Mouse (Mus musculus): ENCODE data around the gene Rc3h2. TPM values are rescaled to one million over a fixed set of nuclear protein-coding genes. Genes with fewer than 3 reads are reported as not detected.

The Rc3h2 gene
- total and polyA plus RNA-seq, 2 experiments: 3.0 to 16.7 TPM

- no peaks in the 10 kb centered on the region for H3K27me3 ChIP-seq (ENCODE audit: control insufficient read depth, insufficient read depth, low read length)
- H3K36me3 ChIP-seq (ENCODE audit: control insufficient read depth, insufficient read depth, low read length): peaks cover 28% of the 10 kb centered on the region
- no peak for DNase-seq (ENCODE audit: extremely low read depth, low read depth, low spot score)
- WGBS: 44% methylated on average over 1 of the region's 1 CpGs
- no peaks in the 10 kb centered on the region for H3K79me2 ChIP-seq (ENCODE audit: control insufficient read depth, insufficient read depth, low read length)
- no peak overlapping the region for H3K27ac ChIP-seq (replicated peaks; ENCODE audit: insufficient read depth, low read depth, low read length)
- no peaks in the 10 kb centered on the region for H3K4me1 ChIP-seq (ENCODE audit: control insufficient read depth, insufficient read depth, low read length)
- H3K9ac ChIP-seq (ENCODE audit: low read depth, low read length): no peak overlapping the region
- H3K4me3 ChIP-seq (ENCODE audit: insufficient read depth, low read depth, low read length): no peak overlapping the region
- TF ChIP-seq CTCF (IDR thresholded peaks at IDR 0.05; ENCODE audit: low read depth, low read length) (no peak), POLR2A (IDR thresholded peaks at IDR 0.05; ENCODE audit: extremely low read depth, insufficient read depth, low read length) (no peak)
Measured at GRCm38 (mm10) chr2:37395539-37395938, 27.2 kb downstream of the Rc3h2 start.

- Histone ChIP-seq H3K4me1 (ENCODE audit: control insufficient read depth, insufficient read depth, low read length) (no peaks in the 10 kb centered on the region), H3K27ac (replicated peaks; ENCODE audit: insufficient read depth, low read depth, low read length) (no peak overlapping the region), H3K27me3 (ENCODE audit: control insufficient read depth, insufficient read depth, low read length) (no peaks in the 10 kb centered on the region), H3K36me3 (ENCODE audit: control insufficient read depth, insufficient read depth, low read length) (peaks cover 24% of the 10 kb centered on the region), H3K4me3 (ENCODE audit: insufficient read depth, low read depth, low read length) (no peak overlapping the region), H3K9ac (ENCODE audit: low read depth, low read length) (no peak overlapping the region), H3K79me2 (ENCODE audit: control insufficient read depth, insufficient read depth, low read length) (no peaks in the 10 kb centered on the region)
- TF ChIP-seq CTCF (IDR thresholded peaks at IDR 0.05; ENCODE audit: low read depth, low read length) (no peak), POLR2A (IDR thresholded peaks at IDR 0.05; ENCODE audit: extremely low read depth, insufficient read depth, low read length) (no peak)
- DNase-seq (ENCODE audit: extremely low read depth, low read depth, low spot score): no peak
- WGBS: 96% methylated on average over 9 of the region's 9 CpGs
Measured at GRCm38 (mm10) chr2:37382921-37383320, 39.8 kb downstream of the Rc3h2 start.

GRCm38 (mm10) chr2:37380189-37380588 lies 42.5 kb downstream of the Rc3h2 start:
- 70% methylated on average over 2 of the region's 2 CpGs for WGBS
- Histone ChIP-seq H3K79me2 (ENCODE audit: control insufficient read depth, insufficient read depth, low read length) (no peaks in the 10 kb centered on the region), H3K9ac (ENCODE audit: low read depth, low read length) (no peak overlapping the region), H3K27me3 (ENCODE audit: control insufficient read depth, insufficient read depth, low read length) (no peaks in the 10 kb centered on the region), H3K4me3 (ENCODE audit: insufficient read depth, low read depth, low read length) (no peak overlapping the region), H3K27ac (replicated peaks; ENCODE audit: insufficient read depth, low read depth, low read length) (no peak overlapping the region), H3K4me1 (ENCODE audit: control insufficient read depth, insufficient read depth, low read length) (no peaks in the 10 kb centered on the region), H3K36me3 (ENCODE audit: control insufficient read depth, insufficient read depth, low read length) (peaks cover 35% of the 10 kb centered on the region)
- peak; percentile 31 for DNase-seq (ENCODE audit: extremely low read depth, low read depth, low spot score)
- TF ChIP-seq POLR2A (IDR thresholded peaks at IDR 0.05; ENCODE audit: extremely low read depth, insufficient read depth, low read length): no peak
- peak; percentile 57 for TF ChIP-seq CTCF (IDR thresholded peaks at IDR 0.05; ENCODE audit: low read depth, low read length)

- no peaks in the 10 kb centered on the region for H3K79me2 ChIP-seq (ENCODE audit: control insufficient read depth, insufficient read depth, low read length)
- no peak overlapping the region for H3K9ac ChIP-seq (ENCODE audit: low read depth, low read length)
- H3K27ac ChIP-seq (replicated peaks; ENCODE audit: insufficient read depth, low read depth, low read length): no peak overlapping the region
- DNase-seq (ENCODE audit: extremely low read depth, low read depth, low spot score): no peak
- WGBS: 97% methylated on average over 1 of the region's 1 CpGs
- H3K4me1 ChIP-seq (ENCODE audit: control insufficient read depth, insufficient read depth, low read length): no peaks in the 10 kb centered on the region
- no peaks in the 10 kb centered on the region for H3K27me3 ChIP-seq (ENCODE audit: control insufficient read depth, insufficient read depth, low read length)
- TF ChIP-seq CTCF (IDR thresholded peaks at IDR 0.05; ENCODE audit: low read depth, low read length): no peak
- TF ChIP-seq POLR2A (IDR thresholded peaks at IDR 0.05; ENCODE audit: extremely low read depth, insufficient read depth, low read length): no peak
- H3K4me3 ChIP-seq (ENCODE audit: insufficient read depth, low read depth, low read length): no peak overlapping the region
- peaks cover 27% of the 10 kb centered on the region for H3K36me3 ChIP-seq (ENCODE audit: control insufficient read depth, insufficient read depth, low read length)
Measured at GRCm38 (mm10) chr2:37376018-37376417, 46.7 kb downstream of the Rc3h2 start.

- H3K27ac ChIP-seq (replicated peaks; ENCODE audit: insufficient read depth, low read depth, low read length): no peak overlapping the region
- H3K4me3 ChIP-seq (ENCODE audit: insufficient read depth, low read depth, low read length): no peak overlapping the region
- peaks cover 9% of the 10 kb centered on the region for H3K36me3 ChIP-seq (ENCODE audit: control insufficient read depth, insufficient read depth, low read length)
- TF ChIP-seq CTCF (IDR thresholded peaks at IDR 0.05; ENCODE audit: low read depth, low read length) (no peak), POLR2A (IDR thresholded peaks at IDR 0.05; ENCODE audit: extremely low read depth, insufficient read depth, low read length) (no peak)
- H3K4me1 ChIP-seq (ENCODE audit: control insufficient read depth, insufficient read depth, low read length): no peaks in the 10 kb centered on the region
- no peak overlapping the region for H3K9ac ChIP-seq (ENCODE audit: low read depth, low read length)
- H3K79me2 ChIP-seq (ENCODE audit: control insufficient read depth, insufficient read depth, low read length): no peaks in the 10 kb centered on the region
- DNase-seq (ENCODE audit: extremely low read depth, low read depth, low spot score): no peak
- 93% methylated on average over 2 of the region's 2 CpGs for WGBS
- no peaks in the 10 kb centered on the region for H3K27me3 ChIP-seq (ENCODE audit: control insufficient read depth, insufficient read depth, low read length)
Measured at GRCm38 (mm10) chr2:37370651-37371050, 52.1 kb downstream of the Rc3h2 start.

GRCm38 (mm10) chr2:37359908-37360307 lies 62.8 kb downstream of the Rc3h2 start:
- no peak for DNase-seq (ENCODE audit: extremely low read depth, low read depth, low spot score)
- Histone ChIP-seq H3K36me3 (ENCODE audit: control insufficient read depth, insufficient read depth, low read length) (peaks cover 8% of the 10 kb centered on the region), H3K4me3 (ENCODE audit: insufficient read depth, low read depth, low read length) (no peak overlapping the region), H3K79me2 (ENCODE audit: control insufficient read depth, insufficient read depth, low read length) (no peaks in the 10 kb centered on the region), H3K9ac (ENCODE audit: low read depth, low read length) (no peak overlapping the region), H3K27me3 (ENCODE audit: control insufficient read depth, insufficient read depth, low read length) (no peaks in the 10 kb centered on the region), H3K4me1 (ENCODE audit: control insufficient read depth, insufficient read depth, low read length) (peaks cover 1% of the 10 kb centered on the region; the same call in 1 of the 2 replicates), H3K27ac (replicated peaks; ENCODE audit: insufficient read depth, low read depth, low read length) (no peak overlapping the region)
- WGBS: 90% methylated on average over 2 of the region's 2 CpGs
- no peak for TF ChIP-seq POLR2A (IDR thresholded peaks at IDR 0.05; ENCODE audit: extremely low read depth, insufficient read depth, low read length)
- no peak for TF ChIP-seq CTCF (IDR thresholded peaks at IDR 0.05; ENCODE audit: low read depth, low read length)
